37 mouse cellular contexts compared by ENCODE assay signal in the genomic region with DNA sequence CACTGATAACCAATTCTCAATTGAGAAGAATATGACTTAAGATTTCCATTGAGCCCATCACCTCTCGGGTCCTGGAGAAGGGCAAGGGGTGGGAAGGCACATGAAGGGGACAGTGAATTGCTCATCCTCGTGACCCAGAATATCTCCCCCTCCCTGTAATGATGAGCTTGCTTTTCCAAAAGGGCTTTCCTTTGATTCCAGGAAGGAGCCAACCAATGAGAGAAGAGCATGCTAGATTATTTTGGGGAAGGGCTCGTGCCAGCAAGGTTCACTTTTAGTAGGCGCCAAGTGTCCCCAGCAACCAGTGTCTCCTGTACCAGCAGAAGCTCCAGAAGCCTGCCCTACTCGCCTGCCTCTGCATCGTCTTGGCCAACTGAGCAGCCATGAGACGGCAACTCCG. TPM values are rescaled to one million over a fixed set of nuclear protein-coding genes. Genes with fewer than 3 reads are reported as not detected.
"Had no signal": no experiment of that assay in that cellular context is flagged by ENCODE, and none has a peak within 500 bp of the region (broad histone marks: within the 10 kb centered on the region; RNA-seq: fewer than 3 reads in every experiment).

A gene (plus strand): TSS at position 301 of the 400 bp plus-strand sequence.

- H3K9ac ChIP-seq: heart, embryonic 13.5 days; heart, embryonic 15.5 days; hindbrain, embryonic 13.5 days; hindbrain, embryonic 15.5 days; kidney, embryonic 15.5 days; limb, embryonic 12.5 days; liver, embryonic 12.5 days; liver, embryonic 14.5 days had no signal

- H3K9me3 ChIP-seq: heart, embryonic 13.5 days; heart, embryonic 15.5 days; hindbrain, embryonic 13.5 days; hindbrain, embryonic 15.5 days; kidney, embryonic 15.5 days; limb, embryonic 12.5 days; liver, embryonic 12.5 days had no signal

- H3K27ac ChIP-seq: heart, adult 2 months; heart, embryonic 13.5 days; heart, embryonic 15.5 days; hindbrain, embryonic 13.5 days; hindbrain, embryonic 15.5 days; hindbrain, postnatal 0 days; kidney, embryonic 15.5 days; kidney, postnatal 0 days; limb, embryonic 12.5 days; liver, embryonic 12.5 days; liver, embryonic 14.5 days had no signal

- ATAC-seq: hindbrain, postnatal 0 days; intestine, embryonic 16.5 days; liver, embryonic 12.5 days had no signal

- H3K36me3 ChIP-seq: heart, embryonic 13.5 days; heart, embryonic 15.5 days; hindbrain, embryonic 13.5 days; hindbrain, embryonic 15.5 days; kidney, embryonic 15.5 days; limb, embryonic 12.5 days; liver, embryonic 12.5 days had no signal

- H3K4me1 ChIP-seq: kidney, embryonic 15.5 days; limb, embryonic 12.5 days; liver, embryonic 12.5 days had no signal

- H3K4me2 ChIP-seq: heart, embryonic 11.5 days; heart, embryonic 13.5 days; heart, embryonic 15.5 days; hindbrain, embryonic 13.5 days; hindbrain, embryonic 15.5 days; kidney, embryonic 15.5 days; limb, embryonic 12.5 days; liver, embryonic 12.5 days had no signal

- H3K4me3 ChIP-seq: heart, adult 2 months; heart, embryonic 13.5 days; heart, embryonic 15.5 days; hindbrain, embryonic 13.5 days; hindbrain, embryonic 15.5 days; kidney, embryonic 15.5 days; limb, embryonic 12.5 days; liver, embryonic 12.5 days had no signal

- DNase-seq: heart, adult 11 months; heart, adult 2 months; heart, postnatal 14 days; heart, postnatal 36 days; kidney, adult 11 months; kidney, adult 2 months; kidney, adult 9 months; kidney, postnatal 14 days; kidney, postnatal 36 days; layer of hippocampus, adult 9-11 months; layer of hippocampus, postnatal 36 days; left cerebral cortex, postnatal 4 days had no signal

- H3K27me3 ChIP-seq: heart, embryonic 13.5 days; heart, embryonic 15.5 days; hindbrain, embryonic 13.5 days; hindbrain, embryonic 15.5 days; kidney, embryonic 15.5 days; limb, embryonic 12.5 days; liver, embryonic 12.5 days had no signal

RNA-seq across cellular contexts. Expression of the gene that starts here (rescaled TPM):
- total RNA-seq: heart, adult 2 months; heart, postnatal 14 days; heart, postnatal 36 days; hematopoietic stem cell, adult 5-6 weeks; hindbrain, postnatal 0 days; layer of hippocampus, adult 18-20 months; layer of hippocampus, adult 8-10 months; layer of hippocampus, postnatal 14 days; layer of hippocampus, postnatal 36 days; left cerebral cortex, adult 18-20 months; left cerebral cortex, adult 8-10 months; left cerebral cortex, postnatal 10 days; left cerebral cortex, postnatal 25 days; left cerebral cortex, postnatal 4 days; liver, adult 2 months had no signal
- polyA plus RNA-seq: gonadal fat pad, adult 2 months; heart, adult 2 months; heart, embryonic 11.5 days; hindbrain, embryonic 11.5 days; hindbrain, embryonic 13.5 days; hindbrain, embryonic 15.5 days; hindbrain, postnatal 0 days; intestine, embryonic 14.5 days; large intestine, adult 2 months; liver, adult 2 months; liver, embryonic 12.5 days; liver, embryonic 14.5 days had no signal
